Mouse (Mus musculus) E14TG2a.4 (cell line): ENCODE results near the gene Sar1b.

ENCODE experiments used
- CTCF ChIP-seq: conservative IDR thresholded peaks from 2 replicates; pipeline ENCODE4 v1.5.1; 2014; ENCODE audit warnings: low read length
- NANOG ChIP-seq: IDR thresholded peaks from 2 replicates; pipeline ENCODE4 v1.6.1; 2014; ENCODE audit warnings: borderline replicate concordance, low read length, mixed read lengths
- POU5F1 ChIP-seq: IDR thresholded peaks from 2 replicates; pipeline ENCODE4 v1.6.1; 2014; ENCODE audit warnings: low read length, borderline replicate concordance

DNA sequence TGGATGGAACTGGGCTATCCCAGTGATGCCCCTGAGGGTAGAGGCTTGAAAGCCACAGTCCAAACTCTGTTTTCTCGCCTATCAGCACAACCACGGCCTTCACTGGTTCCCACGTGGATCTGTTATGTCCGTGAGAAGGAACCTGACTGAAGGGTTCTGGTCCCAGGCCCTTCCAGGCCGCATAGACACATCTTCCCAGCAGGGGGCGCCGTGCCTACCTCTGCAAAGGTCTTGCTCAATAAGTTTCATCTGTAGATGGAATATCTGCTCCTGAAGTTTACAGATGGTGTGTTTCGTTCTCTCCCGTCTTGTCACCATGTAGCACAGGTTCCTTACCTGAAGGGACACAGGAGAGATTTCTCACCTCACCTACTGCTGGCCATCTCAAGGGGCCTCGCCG lies 57.4 kb downstream of the Sar1b start:
- peak; percentile 85 for TF ChIP-seq CTCF
- TF ChIP-seq NANOG = no peak
- TF ChIP-seq POU5F1 = no peak
